Mouse (Mus musculus): ENCODE measurements around the gene Haus8. TPM values are rescaled to one million over a fixed set of nuclear protein-coding genes. Genes with fewer than 3 reads are reported as not detected.

Gene Haus8
- total RNA-seq, 1 experiment from 2014 or later, result 89.4 TPM

Other genes starting within 250 kb of the Haus8 start
- gene Myo9b, start 220 bp downstream of the Haus8 start, total RNA-seq (2017), result 121 and 130 TPM in 2 replicates
- gene Use1, start 93.9 kb upstream of the Haus8 start, total RNA-seq (2017), result 160 and 172 TPM in 2 replicates
- gene Ocel1, start 98.4 kb upstream of the Haus8 start, total RNA-seq (2017), result 31.3 and 46.7 TPM in 2 replicates
- gene Nr2f6, start 109.0 kb upstream of the Haus8 start, total RNA-seq (2017), result 8.6 and 9.2 TPM in 2 replicates
- gene Ushbp1, start 122.9 kb upstream of the Haus8 start, total RNA-seq (2017), result not detected in 2 replicates
- 57.7 and 63.6 TPM in 2 replicates for gene Babam1, start 123.9 kb upstream of the Haus8 start, total RNA-seq (2017)
- 0.61 TPM in 1 of 2 replicates, not detected in the other for gene Ankle1, start 133.1 kb upstream of the Haus8 start, total RNA-seq (2017)
- gene Abhd8, start 190.7 kb upstream of the Haus8 start, total RNA-seq (2017), result 7.8 and 11.0 TPM in 2 replicates
- 18.0 and 19.5 TPM in 2 replicates for gene Mrpl34, start 192.0 kb upstream of the Haus8 start, total RNA-seq (2017)
- 29.2 and 34.6 TPM in 2 replicates for gene Dda1, start 196.3 kb upstream of the Haus8 start, total RNA-seq (2017)
- 6.1 and 8.5 TPM in 2 replicates for gene Ano8, start 213.0 kb upstream of the Haus8 start, total RNA-seq (2017)
- 15.2 and 19.7 TPM in 2 replicates for gene Gtpbp3, start 215.2 kb upstream of the Haus8 start, total RNA-seq (2017)
- gene Plvap, start 238.8 kb upstream of the Haus8 start, total RNA-seq (2017), result not detected in 2 replicates